Mouse (Mus musculus): ENCODE data around the gene Foxa1.
A peak's percentile ranks its signal among the peaks of the same experiment; 100 is the strongest.

Foxa1 gene

DNA sequence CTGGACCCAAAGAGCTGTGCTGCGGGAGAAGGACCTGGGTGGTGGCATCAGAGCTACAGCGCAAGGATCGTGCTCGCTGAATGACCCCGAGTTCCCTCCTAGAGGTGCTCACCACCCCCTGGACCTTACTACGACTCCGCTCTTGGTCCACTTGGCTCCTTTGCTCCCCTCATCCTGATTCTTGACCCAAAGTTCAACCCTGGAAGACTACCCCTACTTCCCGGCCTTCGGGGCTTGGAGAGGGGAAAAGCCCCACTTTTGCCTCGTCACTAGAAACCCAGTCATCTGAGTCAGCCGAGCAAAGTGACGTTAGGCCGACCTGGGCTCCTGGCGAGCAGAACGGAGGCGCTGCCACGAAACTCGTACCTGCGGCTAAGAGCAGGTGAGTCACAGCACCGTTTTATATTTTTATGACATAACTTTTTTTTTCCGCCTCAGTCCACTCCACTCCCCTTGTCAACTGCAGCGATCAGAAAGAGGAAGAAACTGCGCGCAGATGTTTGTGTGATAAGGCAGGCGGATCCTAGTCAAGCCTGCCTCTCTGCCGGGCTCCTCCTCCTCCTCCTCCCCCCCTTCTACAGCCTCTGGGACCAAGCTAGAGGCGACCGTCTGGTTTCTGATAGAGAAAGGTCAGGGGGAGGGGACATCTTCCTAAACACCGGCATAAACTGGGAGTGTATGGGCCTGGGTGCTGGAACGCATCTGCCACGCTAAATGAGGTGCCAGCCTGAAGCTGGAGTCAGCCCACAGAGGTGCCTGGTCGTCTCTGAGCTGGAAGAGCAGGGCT, at the start of gene Foxa1:
Gene Foxa1, minus strand, starts transcription at position 502 of the 787 bp plus-strand sequence.
- no peak for DNase-seq

- peak; percentile 22 for DNase-seq
Observed at GRCm38 (mm10) chr12:57575931-57576628, 29.4 kb upstream of the Foxa1 start.

DNA sequence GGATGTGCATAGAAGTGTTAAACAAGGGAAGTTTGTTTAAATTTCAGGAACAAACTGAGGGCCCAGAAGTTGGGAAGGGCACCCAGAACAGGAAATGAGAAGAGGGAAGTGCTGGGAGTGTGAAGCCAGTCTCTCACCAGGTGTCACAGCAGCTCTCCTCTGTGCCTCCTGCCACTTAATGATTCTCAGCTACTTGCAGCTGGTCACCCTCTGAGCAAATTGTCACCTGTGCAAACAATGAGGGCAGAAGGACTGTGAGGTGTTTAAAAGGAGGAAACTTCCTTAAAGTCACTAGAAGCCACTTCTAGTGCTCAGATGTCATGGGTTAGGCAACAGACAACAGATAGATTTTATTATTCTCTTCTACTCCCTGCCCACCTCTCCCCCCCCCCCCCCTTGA, 25.7 kb upstream of the Foxa1 start:
- DNase-seq, result no peak

DNA sequence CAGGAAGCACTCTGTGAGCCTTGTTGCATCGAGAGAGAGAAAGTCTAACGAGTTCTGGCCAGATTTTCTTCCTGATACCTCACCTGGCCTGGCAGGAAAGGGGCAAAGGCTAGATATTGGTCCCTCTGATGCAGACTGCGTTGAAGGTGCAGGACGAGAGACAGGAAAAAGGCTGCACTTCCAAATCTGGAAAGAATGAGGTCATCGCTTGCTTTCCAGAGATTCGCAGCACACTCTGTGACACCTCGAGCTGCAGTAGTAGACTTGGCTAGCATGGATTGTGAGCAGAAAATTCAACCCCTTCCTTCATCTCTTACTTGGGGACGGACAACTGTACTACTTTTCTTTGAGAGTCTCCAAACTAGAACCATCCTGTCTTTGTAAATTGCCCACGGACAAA, 25.1 kb upstream of the Foxa1 start:
- DNase-seq, result no peak

GRCm38 (mm10) chr12:57563909-57564308, 17.2 kb upstream of the Foxa1 start, which contains the start of gene Ttc6:
TSS of gene Ttc6 (plus strand) at chr12:57564113.
- no peak for DNase-seq

DNA sequence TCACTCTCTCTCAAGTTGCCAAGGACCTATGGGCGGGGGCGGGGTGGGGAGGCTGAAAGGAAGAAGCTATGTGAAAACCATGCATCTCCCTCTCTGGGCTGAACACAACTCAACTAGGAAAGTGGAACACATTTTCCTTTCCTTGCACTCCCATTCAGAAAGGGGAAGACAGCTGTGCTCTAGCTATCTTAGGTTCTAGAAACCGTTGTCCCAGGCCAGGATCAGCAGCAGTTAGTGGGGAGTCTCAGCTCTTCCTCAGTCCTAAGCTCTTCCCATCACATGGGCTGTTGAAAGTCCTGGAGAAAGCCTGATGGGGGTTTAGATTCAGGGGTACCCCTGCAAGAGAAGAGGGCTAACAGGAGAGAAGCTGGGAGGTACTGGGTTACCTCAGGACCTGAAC, 7.4 kb upstream of the Foxa1 start:
- DNase-seq, result no peak

- no peak for DNase-seq
Observed at GRCm38 (mm10) chr12:57552286-57552685, 5.6 kb upstream of the Foxa1 start.

GRCm38 (mm10) chr12:57550881-57551280, 4.2 kb upstream of the Foxa1 start:
- no peak for DNase-seq

DNA sequence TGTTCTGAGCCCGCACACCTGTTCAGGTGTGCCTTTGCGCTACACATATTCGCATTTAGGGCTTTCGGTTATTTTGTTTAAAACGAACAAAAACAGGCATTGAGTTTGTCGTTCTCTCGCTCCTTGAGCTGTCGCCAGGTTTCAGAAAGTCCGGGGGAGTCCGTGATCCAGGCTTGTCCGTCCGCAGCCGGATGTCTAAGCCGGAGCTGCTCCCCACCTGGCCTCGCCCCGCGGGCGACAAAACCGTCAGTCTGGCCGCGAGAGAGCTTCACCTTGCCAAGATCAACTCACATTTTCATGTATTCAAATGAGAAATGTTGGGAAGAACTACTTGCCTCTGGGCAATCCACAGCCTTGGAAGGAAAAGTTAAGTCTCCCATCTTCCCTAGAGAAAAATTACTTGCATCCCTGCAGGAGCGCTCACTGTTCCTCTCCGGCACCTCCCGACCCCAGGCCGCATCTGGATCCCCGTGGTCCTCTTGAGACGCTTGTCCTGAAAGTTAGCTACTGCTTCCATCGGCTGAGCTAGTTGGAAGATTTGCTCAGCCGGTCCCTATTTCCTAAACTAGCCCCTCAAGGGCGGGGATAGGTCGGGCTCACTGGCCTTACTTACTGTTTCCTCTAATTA, 3.6 kb upstream of the Foxa1 start:
- DNase-seq, result no peak

DNA sequence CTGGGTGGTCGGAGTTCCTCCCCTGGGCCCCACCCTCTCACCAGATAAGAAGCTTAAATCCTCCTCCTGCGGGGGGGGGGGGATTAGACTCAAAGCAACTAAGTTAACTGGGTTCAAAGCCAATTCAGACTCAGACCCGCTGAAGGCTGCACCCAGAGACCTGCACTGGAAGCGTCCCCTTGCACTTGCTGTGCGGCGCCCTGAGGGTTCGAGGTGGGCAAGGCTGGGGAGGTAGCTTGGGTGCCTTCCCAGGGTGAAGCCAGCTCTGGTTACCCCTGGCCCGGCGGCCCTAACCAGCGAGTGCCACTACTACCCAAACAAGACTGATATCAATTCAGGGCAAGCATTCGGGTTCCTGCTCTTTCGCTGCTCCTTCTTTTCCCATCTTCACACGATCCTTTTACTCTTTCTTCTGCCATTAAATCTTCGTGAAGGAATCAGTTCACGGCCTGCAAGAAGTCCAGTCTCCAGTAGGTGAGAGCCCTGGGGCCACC, 3.0 kb upstream of the Foxa1 start:
- DNase-seq, result no peak

DNA sequence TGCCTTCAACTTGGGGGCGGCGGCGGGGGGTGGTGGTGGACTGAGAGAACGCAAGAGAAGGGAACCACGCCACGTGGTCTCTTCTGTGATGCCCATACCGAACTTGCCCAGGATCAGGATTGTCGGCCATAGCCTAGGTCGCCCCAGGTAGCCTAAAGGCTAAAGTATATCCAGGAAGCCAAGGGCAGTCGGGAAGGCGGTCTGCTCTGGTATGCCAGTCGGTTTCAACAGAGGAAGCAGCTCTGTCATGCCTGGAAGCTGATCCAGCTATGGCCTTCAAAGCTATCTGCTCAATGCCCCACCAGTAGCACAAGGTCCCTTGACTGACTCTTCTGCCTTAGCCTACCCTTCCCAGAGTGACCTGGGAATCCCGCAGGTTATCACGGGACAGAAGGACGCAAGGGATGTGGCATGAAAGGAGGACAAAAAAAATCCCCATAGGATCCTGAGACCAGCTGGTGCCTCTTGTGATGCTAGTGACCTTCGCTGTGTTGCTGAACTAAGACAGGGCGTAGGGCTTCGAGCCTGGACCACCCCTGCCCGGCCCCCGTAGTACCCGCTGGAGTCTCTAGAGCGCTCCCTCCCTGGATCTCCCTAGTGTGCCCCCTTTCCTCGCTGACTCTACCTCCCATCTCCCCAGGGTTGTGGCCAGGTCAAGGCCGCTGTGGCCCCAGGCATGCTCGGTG, 2.4 kb upstream of the Foxa1 start:
- no peak for DNase-seq

DNA sequence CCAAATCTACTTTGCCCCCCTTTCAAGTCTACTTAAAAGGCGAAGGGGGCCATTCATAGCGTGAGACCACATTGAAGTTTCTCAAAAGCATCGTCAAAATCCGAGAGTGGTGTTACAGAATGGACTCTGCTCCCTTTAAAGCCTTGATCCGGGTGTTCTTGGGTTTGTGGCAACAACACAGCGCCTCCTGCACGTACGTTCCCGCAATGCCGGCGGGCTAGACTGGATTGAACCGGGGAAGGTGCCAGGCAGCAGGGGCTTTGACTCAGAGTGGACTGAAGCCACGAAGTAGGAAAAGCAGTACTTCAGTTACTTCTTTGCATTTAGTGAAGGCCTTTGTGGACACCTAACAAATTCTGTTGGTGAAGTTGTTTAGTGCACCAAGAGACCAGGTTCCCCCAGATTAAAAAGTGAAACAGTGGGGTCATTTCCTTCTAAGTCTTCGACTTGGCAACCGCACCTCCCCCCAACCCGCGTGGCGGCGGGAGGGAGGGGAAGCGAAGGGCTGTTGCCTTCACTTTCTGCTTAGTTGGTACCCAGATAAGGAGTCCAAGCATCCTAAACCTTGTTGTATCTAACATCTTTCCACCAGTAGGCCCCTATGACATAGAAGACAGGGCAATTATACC, 1.8 kb upstream of the Foxa1 start:
- no peak for DNase-seq

DNA sequence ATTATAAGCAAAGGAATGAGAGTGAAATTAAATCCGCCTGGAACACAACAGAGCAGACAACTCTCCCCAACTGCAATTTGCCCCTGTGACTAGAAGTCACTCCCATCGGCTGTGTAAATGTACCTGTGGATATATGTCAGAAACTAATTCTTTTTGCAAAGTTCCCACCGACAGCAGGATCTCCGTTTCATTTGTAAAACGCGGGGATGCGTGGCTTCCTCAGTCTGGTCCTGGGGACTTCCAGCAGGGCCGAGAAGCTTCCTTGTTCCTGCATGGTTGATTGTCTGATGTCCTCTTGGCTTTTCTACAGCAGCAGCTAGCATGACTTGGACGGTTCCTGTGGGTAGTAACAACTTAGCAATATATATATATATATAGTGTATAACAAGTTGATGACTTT, 1.2 kb upstream of the Foxa1 start:
- no peak for DNase-seq

GRCm38 (mm10) chr12:57545371-57546241, 1.1 kb downstream of the Foxa1 start:
- DNase-seq, result no peak

- peak; percentile 67 for DNase-seq
Observed at GRCm38 (mm10) chr12:57544641-57545370, 1.9 kb downstream of the Foxa1 start.

GRCm38 (mm10) chr12:57543627-57543991, 3.1 kb downstream of the Foxa1 start:
- DNase-seq, result no peak

DNA sequence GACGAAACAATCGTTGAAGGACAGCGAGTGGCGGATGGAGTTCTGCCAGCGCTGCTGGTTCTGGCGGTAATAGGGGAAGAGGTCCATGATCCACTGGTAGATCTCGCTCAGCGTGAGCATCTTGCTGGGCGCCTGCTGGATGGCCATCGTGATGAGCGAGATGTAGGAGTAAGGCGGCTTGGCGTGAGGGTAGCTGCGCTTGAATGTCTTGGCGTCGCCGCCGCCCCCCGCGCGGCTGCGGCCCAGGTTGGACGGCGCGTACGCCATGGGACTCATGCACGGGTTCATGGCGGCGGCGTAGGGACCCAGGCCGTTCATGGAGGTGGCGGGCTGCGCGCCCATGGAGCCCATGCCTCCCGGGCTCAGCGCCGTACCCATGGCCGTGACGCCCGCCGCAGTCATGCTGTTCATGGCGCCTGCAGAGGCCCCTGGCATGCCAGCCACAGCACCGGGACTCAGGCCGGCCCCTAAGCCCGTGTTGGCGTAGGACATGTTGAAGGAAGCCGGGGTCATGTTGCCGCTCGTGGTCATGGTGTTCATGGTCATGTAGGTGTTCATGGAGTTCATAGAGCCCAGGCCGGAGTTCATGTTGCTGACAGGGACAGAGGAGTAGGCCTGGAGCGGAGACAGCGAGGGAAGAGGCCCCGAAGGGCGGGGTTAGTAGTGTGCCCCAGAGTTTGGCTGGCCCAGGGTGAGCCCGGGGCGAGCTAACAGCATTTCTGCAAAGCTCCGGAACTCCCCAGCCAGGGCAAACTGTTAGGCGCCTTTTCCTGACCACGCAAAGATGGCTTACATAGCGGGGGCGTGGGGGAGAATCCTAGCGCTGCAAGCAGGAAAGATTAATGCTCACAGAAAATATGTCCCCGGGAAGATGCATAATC, 3.7 kb downstream of the Foxa1 start:
- DNase-seq, result no peak

GRCm38 (mm10) chr12:57541931-57542745, 4.6 kb downstream of the Foxa1 start:
- DNase-seq, result peak; percentile 59

DNA sequence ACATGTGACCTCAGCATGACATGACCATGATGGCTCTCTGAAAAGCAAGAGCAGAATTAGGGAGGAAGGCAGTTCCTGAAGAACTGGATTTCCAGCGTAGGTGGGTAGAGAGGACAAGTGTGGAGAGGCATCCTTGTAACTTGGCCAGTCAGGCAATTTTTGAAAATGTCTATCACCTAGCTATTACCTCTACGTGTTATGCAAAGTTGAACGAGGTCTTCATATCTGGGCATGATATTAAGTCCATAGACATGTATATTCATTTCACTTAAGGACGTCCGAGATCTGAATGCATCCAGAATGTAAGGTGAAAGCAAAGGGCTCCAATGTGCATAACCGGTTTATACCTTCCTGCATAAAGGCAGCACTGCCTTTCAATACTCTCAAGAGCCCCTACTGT, 5.6 kb downstream of the Foxa1 start:
- DNase-seq, result no peak
